Mouse (Mus musculus) MEL (cell line): ENCODE data around the gene Acsl3. TPM values are rescaled to one million over a fixed set of nuclear protein-coding genes. Genes with fewer than 3 reads are reported as not detected.

Experiments
- DNase-seq: peaks from one replicate; pipeline ENCODE4 v3.0.0; 2011; ENCODE audit warnings: low read depth, low spot score
- H3K27ac ChIP-seq: 2 replicates; pipeline ENCODE4 v1.5.1; 2012; ENCODE audit warnings: low read depth, mild to moderate bottlenecking, control low read depth, low read length, moderate library complexity; ENCODE audit not compliant: control insufficient read depth
- H3K27me3 ChIP-seq, 2 experiments: fragments of 150-350 bp in 1 of 2; sonication (generic) in 1 of 2; 2 replicates each; pipeline ENCODE4 v1.6.1; 2012; ENCODE audit warnings: low read length in 2 of 2, mild to moderate bottlenecking in 2 of 2, improper control_type of control experiment in 1 of 2, moderate library complexity in 1 of 2; ENCODE audit not compliant: insufficient read depth in 2 of 2, control insufficient read depth in 1 of 2
- H3K36me3 ChIP-seq, 2 experiments: 2 replicates each; pipeline ENCODE4 v1.6.1; 2012 to 2014; ENCODE audit warnings: low read length in 2 of 2, improper control_type of control experiment in 1 of 2, inconsistent platforms in 1 of 2, mild to moderate bottlenecking in 1 of 2; ENCODE audit not compliant: insufficient read depth in 2 of 2, control insufficient read depth in 1 of 2
- H3K4me1 ChIP-seq, 2 experiments: fragments of 150-350 bp in 1 of 2; sonication (generic) in 1 of 2; 2 replicates each; pipeline ENCODE4 v1.6.1; 2012; ENCODE audit warnings: low read length in 2 of 2, improper control_type of control experiment in 1 of 2, mild to moderate bottlenecking in 1 of 2; ENCODE audit not compliant: insufficient read depth in 2 of 2, control insufficient read depth in 1 of 2
- H3K4me3 ChIP-seq, 2 experiments: fragments of 150-350 bp in 1 of 2; sonication (generic) in 1 of 2; 2 replicates each; pipeline ENCODE4 v1.5.1; 2012; ENCODE audit warnings: low read depth in 2 of 2, low read length in 2 of 2, mild to moderate bottlenecking in 2 of 2, moderate library complexity in 2 of 2, control low read depth in 1 of 2, improper control_type of control experiment in 1 of 2; ENCODE audit not compliant: control insufficient read depth in 1 of 2, insufficient read depth in 1 of 2
- H3K79me2 ChIP-seq: 2 replicates; pipeline ENCODE4 v1.6.1; 2012; ENCODE audit warnings: mild to moderate bottlenecking, low read length, moderate library complexity; ENCODE audit not compliant: control insufficient read depth, poor library complexity, insufficient read depth
- H3K9ac ChIP-seq: 2 replicates; pipeline ENCODE4 v1.6.1; 2012; ENCODE audit warnings: low read depth, mild to moderate bottlenecking, control low read depth, low read length, moderate library complexity; ENCODE audit not compliant: control insufficient read depth, poor library complexity, severe bottlenecking
- H3K9me3 ChIP-seq: fragments of 150-350 bp; sonication (generic); replicated peaks from 2 replicates; pipeline ENCODE4 v1.6.1; 2012; ENCODE audit warnings: mild to moderate bottlenecking, low read length, improper control_type of control experiment, moderate library complexity; ENCODE audit not compliant: insufficient read depth
- E2F4 ChIP-seq: IDR thresholded peaks from 2 replicates; pipeline ENCODE4 v1.6.1; 2011; ENCODE audit warnings: low read depth, low read length, improper control_type of control experiment, borderline replicate concordance
- ELF1 ChIP-seq: IDR thresholded peaks from 2 replicates; pipeline ENCODE4 v1.6.1; 2014; ENCODE audit warnings: low read depth, mild to moderate bottlenecking, inconsistent platforms, low read length, improper control_type of control experiment, moderate library complexity
- ETS1 ChIP-seq: IDR thresholded peaks from 2 replicates; pipeline ENCODE4 v1.6.1; 2012; ENCODE audit warnings: low read depth, mild to moderate bottlenecking, inconsistent platforms, low read length, improper control_type of control experiment, moderate library complexity
- GABPA ChIP-seq: IDR thresholded peaks from 2 replicates; pipeline ENCODE4 v1.6.1; 2012; ENCODE audit warnings: low read depth, mild to moderate bottlenecking, inconsistent platforms, low read length, improper control_type of control experiment, moderate library complexity
- JUND ChIP-seq: IDR thresholded peaks from 2 replicates; pipeline ENCODE4 v1.6.1; 2011; ENCODE audit warnings: low read depth, mild to moderate bottlenecking, improper control_type of control experiment, low read length
- MAFK ChIP-seq: IDR thresholded peaks from 2 replicates; pipeline ENCODE4 v1.6.1; 2011; ENCODE audit warnings: low read depth, mild to moderate bottlenecking, low read length, improper control_type of control experiment, borderline replicate concordance
- MAZ ChIP-seq: IDR thresholded peaks from 2 replicates; pipeline ENCODE4 v1.6.1; 2012; ENCODE audit warnings: low read depth, mild to moderate bottlenecking, inconsistent platforms, low read length, improper control_type of control experiment
- MEF2A ChIP-seq: IDR thresholded peaks from 2 replicates; pipeline ENCODE4 v1.6.1; 2014; ENCODE audit warnings: low read depth, mild to moderate bottlenecking, inconsistent platforms, low read length, improper control_type of control experiment; ENCODE audit not compliant: poor library complexity, insufficient replicate concordance, severe bottlenecking; ENCODE audit errors: extremely low read depth
- MXI1 ChIP-seq: IDR thresholded peaks from 2 replicates; pipeline ENCODE4 v1.6.1; 2011; ENCODE audit warnings: mild to moderate bottlenecking, low read depth, low read length, improper control_type of control experiment
- NELFE ChIP-seq: IDR thresholded peaks from 2 replicates; pipeline ENCODE4 v1.6.1; 2011; ENCODE audit warnings: low read depth, low read length, improper control_type of control experiment
- POLR2A ChIP-seq, 2 experiments: IDR thresholded peaks; 2 replicates each; pipeline ENCODE4 v1.6.1; 2011 to 2012; ENCODE audit warnings: low read length in 2 of 2, mild to moderate bottlenecking in 2 of 2, control low read depth in 1 of 2, improper control_type of control experiment in 1 of 2, low read depth in 1 of 2, moderate library complexity in 1 of 2; ENCODE audit not compliant: control insufficient read depth in 1 of 2, insufficient read depth in 1 of 2, poor library complexity in 1 of 2
- RAD21 ChIP-seq: IDR thresholded peaks from 2 replicates; pipeline ENCODE4 v1.6.1; 2011; ENCODE audit warnings: mild to moderate bottlenecking, low read depth, low read length, improper control_type of control experiment
- SIN3A ChIP-seq: IDR thresholded peaks from 2 replicates; pipeline ENCODE4 v1.6.1; 2012; ENCODE audit warnings: low read length, improper control_type of control experiment, inconsistent platforms
- SMC3 ChIP-seq: IDR thresholded peaks from 2 replicates; pipeline ENCODE4 v1.6.1; 2011; ENCODE audit warnings: low read depth, low read length, improper control_type of control experiment
- TAL1 ChIP-seq: IDR thresholded peaks from 2 replicates; pipeline ENCODE4 v1.6.1; 2012; ENCODE audit warnings: mild to moderate bottlenecking, inconsistent platforms, low read length, moderate library complexity, mixed read lengths
- UBTF ChIP-seq: IDR thresholded peaks from 2 replicates; pipeline ENCODE4 v1.6.1; 2012; ENCODE audit warnings: low read depth, mild to moderate bottlenecking, inconsistent platforms, low read length, improper control_type of control experiment, moderate library complexity, borderline replicate concordance; ENCODE audit not compliant: insufficient read depth
- USF1 ChIP-seq: IDR thresholded peaks from 2 replicates; pipeline ENCODE4 v1.6.1; 2014; ENCODE audit warnings: low read depth, mild to moderate bottlenecking, inconsistent platforms, low read length, improper control_type of control experiment, moderate library complexity
- ZKSCAN1 ChIP-seq: IDR thresholded peaks from 2 replicates; pipeline ENCODE4 v1.6.1; 2012; ENCODE audit warnings: low read depth, mild to moderate bottlenecking, inconsistent platforms, low read length, improper control_type of control experiment, moderate library complexity
- ZNF384 ChIP-seq: IDR thresholded peaks from 2 replicates; pipeline ENCODE4 v1.6.1; 2012; ENCODE audit warnings: low read depth, mild to moderate bottlenecking, inconsistent platforms, low read length, improper control_type of control experiment
- polyA plus RNA-seq, 2 experiments: library from polyadenylated mRNA; stranded (reverse) in 1 of 2; unstranded in 1 of 2; fragments of >175 nt in 1 of 2; fragments of >200 nt in 1 of 2; gene quantifications; 2 replicates each; pipeline versions ENCODE4 v1.2.1 to v1.2.4; 2012; ENCODE audit warnings: low replicate concordance in 2 of 2, low read depth in 1 of 2; ENCODE audit not compliant: insufficient read length in 2 of 2, insufficient read depth in 1 of 2, missing spikeins in 1 of 2
- total RNA-seq: library from RNA; depleted of rRNA; stranded (reverse); fragments of 300-350 nt; gene quantifications from 2 replicates; pipeline ENCODE4 v1.2.3, GENCODE M21; 2012

Acsl3 gene
- total and polyA plus RNA-seq, 3 experiments = 32.9 to 38.9 TPM; not detected in 1

DNA sequence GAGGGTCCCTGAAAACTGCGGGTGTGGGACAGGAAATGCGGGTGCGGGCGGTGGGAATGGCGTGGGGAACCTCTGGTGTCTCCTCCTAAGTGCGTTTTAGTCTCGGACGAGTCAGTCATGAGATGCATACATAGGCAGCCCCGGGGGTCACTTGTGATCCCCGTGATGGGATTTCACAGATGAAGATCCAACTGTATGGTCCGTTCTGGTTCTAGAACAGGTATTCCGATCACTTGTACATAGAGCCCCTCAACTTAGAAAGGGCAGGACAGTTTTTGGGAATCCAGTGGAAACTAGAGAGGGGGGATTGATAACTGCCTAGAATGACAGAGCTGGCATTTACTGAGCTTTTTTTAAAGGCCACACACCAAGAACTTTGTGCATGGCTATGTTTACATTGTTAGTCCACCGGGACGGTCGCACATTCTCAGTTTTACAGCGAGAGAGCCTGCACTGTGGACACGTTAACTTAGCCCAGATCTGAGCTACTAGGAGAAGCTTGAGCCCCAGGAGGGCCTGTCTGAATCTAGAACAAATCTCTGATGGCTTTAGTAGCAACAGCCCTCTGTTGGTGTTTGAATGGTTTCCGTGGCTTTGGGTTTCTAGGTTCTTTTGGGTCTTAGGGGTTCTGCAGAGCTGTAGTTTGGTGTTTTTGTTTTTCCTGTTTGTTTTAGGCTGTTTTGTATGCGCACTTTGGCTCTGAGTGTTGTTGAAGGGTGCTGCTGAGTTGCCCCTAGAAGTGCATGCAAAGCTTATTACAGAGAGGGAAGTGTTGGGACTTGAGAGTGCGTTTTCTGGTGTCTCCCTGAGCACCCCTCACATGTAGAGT, 1.0 kb downstream of the Acsl3 start:
- peaks cover 0 to 23% of the 10 kb centered on the region in 2 experiments for H3K36me3 ChIP-seq
- peaks cover 10 to 11% of the 10 kb centered on the region in 2 experiments; a peak in 3 of 4 replicates for H3K4me1 ChIP-seq
- no peaks in the 10 kb centered on the region for H3K9me3 ChIP-seq
- peak overlapping the region; percentile 97 for H3K9ac ChIP-seq
- H3K79me2 ChIP-seq = peaks cover 44% of the 10 kb centered on the region
- TF ChIP-seq POLR2A (IDR thresholded peaks at IDR 0.05; ENCODE audit: control insufficient read depth in 1 of 2, insufficient read depth in 1 of 2, low read depth in 1 of 2, low read length in 2 of 2, poor library complexity in 1 of 2) (no peak), UBTF (no peak), MXI1 (peak; percentile 73), SIN3A (peak; percentile 71)
- H3K27me3 ChIP-seq = no peaks in the 10 kb centered on the region
- peak; percentile 59 for DNase-seq
- H3K4me3 ChIP-seq = peak overlapping the region; percentile 70 to 97
- H3K27ac ChIP-seq = peak overlapping the region; percentile 64

DNA sequence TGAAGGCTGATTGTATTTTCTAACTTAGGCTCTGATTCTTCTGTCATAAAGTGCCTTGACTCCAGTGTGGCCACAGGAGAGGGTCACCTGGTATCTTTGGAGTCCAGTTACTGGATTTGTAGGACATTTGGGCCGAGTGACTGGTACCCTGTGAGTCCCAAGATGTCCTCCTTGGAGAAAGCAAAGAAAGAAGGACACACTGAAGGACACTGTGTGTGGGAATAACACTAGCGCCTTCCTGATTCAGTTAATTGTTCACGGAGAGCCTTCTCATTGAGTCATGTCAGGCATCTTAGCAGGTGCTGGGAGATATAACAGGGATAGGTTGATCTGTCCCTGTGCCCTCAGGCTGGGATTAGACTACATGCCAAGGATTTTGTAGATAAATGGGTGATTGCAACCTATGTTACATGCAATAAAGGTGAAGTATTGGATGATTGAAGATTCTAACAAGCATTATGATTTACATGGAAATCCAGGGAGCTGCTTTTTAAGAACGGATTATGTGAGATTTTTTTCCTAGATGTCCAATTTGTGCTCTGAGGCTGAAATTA, 1.7 kb downstream of the Acsl3 start:
- DNase-seq = no peak
- peak overlapping the region; percentile 8; the same call in 1 of the 2 replicates for H3K9ac ChIP-seq
- H3K36me3 ChIP-seq = peaks cover 2 to 23% of the 10 kb centered on the region in 2 experiments
- no peaks in the 10 kb centered on the region for H3K9me3 ChIP-seq
- peaks cover 45% of the 10 kb centered on the region for H3K79me2 ChIP-seq
- peaks cover 10 to 11% of the 10 kb centered on the region in 2 experiments; a peak in 3 of 4 replicates for H3K4me1 ChIP-seq
- TF ChIP-seq MAZ (no peak), MXI1 (no peak), GABPA (no peak), ELF1 (no peak), SMC3 (no peak), NELFE (no peak), USF1 (no peak), UBTF (no peak), JUND (no peak), E2F4 (no peak)
- peak overlapping the region; percentile 70 to 97 for H3K4me3 ChIP-seq
- no peaks in the 10 kb centered on the region for H3K27me3 ChIP-seq
- no peak overlapping the region for H3K27ac ChIP-seq

GRCm38 (mm10) chr1:78664326-78664725, 6.7 kb downstream of the Acsl3 start:
- no peak overlapping the region for H3K27ac ChIP-seq
- peaks cover 8 to 11% of the 10 kb centered on the region in 2 experiments; a peak in 3 of 4 replicates for H3K4me1 ChIP-seq
- H3K36me3 ChIP-seq = peaks cover 6 to 15% of the 10 kb centered on the region in 2 experiments
- H3K27me3 ChIP-seq = no peaks in the 10 kb centered on the region
- no peak for DNase-seq
- H3K9ac ChIP-seq = no peak overlapping the region
- peaks cover 29% of the 10 kb centered on the region for H3K79me2 ChIP-seq
- no peak overlapping the region for H3K4me3 ChIP-seq
- H3K9me3 ChIP-seq = no peaks in the 10 kb centered on the region
- TF ChIP-seq ZKSCAN1 (no peak), MXI1 (no peak), TAL1 (no peak), RAD21 (no peak), JUND (no peak), MAFK (no peak), ZNF384 (no peak), ETS1 (no peak), MEF2A (no peak)
